Comparison of ENCODE assay signal across 9 mouse cellular contexts in the genomic region with DNA sequence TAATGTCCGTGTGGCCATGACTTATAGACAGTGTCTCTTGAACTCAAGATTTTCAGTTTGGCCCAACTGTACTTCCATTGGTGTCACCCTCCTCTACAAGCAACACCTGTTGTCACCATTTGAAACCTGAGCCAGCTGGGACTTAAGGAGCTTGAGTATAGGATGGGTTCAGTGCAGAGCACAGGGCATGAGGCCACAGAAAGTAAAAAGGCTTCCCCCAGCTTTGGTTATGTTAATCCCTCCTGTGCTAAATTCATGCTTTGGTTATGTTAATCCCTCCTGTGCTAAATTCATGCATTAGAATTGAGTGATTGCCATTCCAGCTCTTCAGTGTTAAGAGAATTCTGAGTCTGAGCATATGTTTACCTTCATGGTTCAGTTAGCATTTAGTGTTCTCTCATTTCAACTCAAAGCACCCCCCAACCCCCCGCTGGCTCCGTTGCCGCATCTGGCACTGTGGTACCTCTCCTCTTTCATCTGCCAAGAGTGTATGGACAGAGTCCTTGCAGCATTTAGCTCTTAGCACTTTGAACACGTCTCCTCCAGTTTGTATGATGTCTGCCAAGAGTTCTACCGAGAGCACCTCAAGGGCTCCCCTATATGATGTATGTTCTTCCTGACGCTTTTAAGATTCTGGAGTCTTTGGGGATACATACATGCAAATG. TPM values are rescaled to one million over a fixed set of nuclear protein-coding genes. Genes with fewer than 3 reads are reported as not detected.
"Had no signal": no experiment of that assay in that cellular context is flagged by ENCODE, and none has a peak within 500 bp of the region (broad histone marks: within the 10 kb centered on the region; RNA-seq: fewer than 3 reads in every experiment).

No protein-coding gene starts in this region.

RNA-seq across cellular contexts. Expression of a gene that starts 25.7 kb away (rescaled TPM):
- polyA plus RNA-seq: limb, embryonic 10.5 days; limb, embryonic 14.5 days; liver, embryonic 13.5 days; liver, postnatal 0 days; lung, embryonic 15.5 days; macrophage; midbrain, embryonic 13.5 days; neural tube, embryonic 12.5 days; stomach, postnatal 0 days had no signal
